Mouse (Mus musculus) forebrain, embryonic 11.5 days (tissue): ENCODE data around the gene Cdk1. TPM values are rescaled to one million over a fixed set of nuclear protein-coding genes. Genes with fewer than 3 reads are reported as not detected.
"Not testable (repeated sequence)": the region's sequence is repeated elsewhere in the genome, so short reads cannot be mapped to it uniquely, and the experiment has no call there.

Experiments used
- ATAC-seq: fragments of 200-750 bp; cut with Nextera tagmentation; replicated peaks from 2 replicates; pipeline ENCODE4 v1.8.0; 2017; ENCODE audit warnings: moderate TSS enrichment; ENCODE audit not compliant: low FRiP score
- DNase-seq: peaks from one replicate; pipeline ENCODE4 v3.0.0-alpha.2; 2017; ENCODE audit warnings: low spot score
- H3K27ac ChIP-seq: fragments of 300-500 bp; sonication (generic); 2 replicates; pipeline ENCODE4 v1.5.1; 2014; ENCODE audit warnings: low read depth, low read length
- H3K27me3 ChIP-seq: fragments of 300-500 bp; sonication (generic); 2 replicates; pipeline ENCODE4 v1.6.1; 2014; ENCODE audit warnings: mild to moderate bottlenecking, low read length, mixed read lengths; ENCODE audit not compliant: control insufficient read depth, insufficient read depth
- H3K36me3 ChIP-seq: fragments of 300-500 bp; sonication (generic); 2 replicates; pipeline ENCODE4 v1.6.1; 2014; ENCODE audit warnings: mild to moderate bottlenecking, low read length, moderate library complexity, mixed read lengths; ENCODE audit not compliant: control insufficient read depth, insufficient read depth
- H3K4me1 ChIP-seq: fragments of 300-500 bp; sonication (generic); replicated peaks from 2 replicates; pipeline ENCODE4 v1.6.1; 2014; ENCODE audit warnings: low read length, mixed read lengths; ENCODE audit not compliant: control insufficient read depth, insufficient read depth
- H3K4me2 ChIP-seq: fragments of 300-500 bp; sonication (generic); 2 replicates; pipeline ENCODE4 v1.6.1; 2014; ENCODE audit warnings: low read depth, mild to moderate bottlenecking, low read length, moderate library complexity, mixed read lengths; ENCODE audit not compliant: severe bottlenecking
- H3K4me3 ChIP-seq: fragments of 300-500 bp; sonication (generic); 2 replicates; pipeline ENCODE4 v1.5.1; 2014; ENCODE audit warnings: low read depth, low read length
- H3K9ac ChIP-seq: fragments of 300-500 bp; sonication (generic); 2 replicates; pipeline ENCODE4 v1.6.1; 2014; ENCODE audit warnings: low read length
- H3K9me3 ChIP-seq: fragments of 300-500 bp; sonication (generic); 2 replicates; pipeline ENCODE4 v1.6.1; 2016; ENCODE audit warnings: low read length, mixed read lengths; ENCODE audit not compliant: control insufficient read depth
- WGBS: fragments of 180-500 bp; shearing (Covaris S2); extraction: QIAGEN DNeasy Blood & Tissue Kit; methylation state at CpG from one replicate; pipeline ENCODE4 v1.1.7; 2014; 5-methylcytosine and 5-hydroxymethylcytosine counted together
- polyA plus RNA-seq: library from polyadenylated mRNA; unstranded; fragments of >200 nt; fragmentation: Nextera tagmentation; extraction: Ambion mirVana; gene quantifications from 2 replicates; pipeline ENCODE4 v1.2.1, GENCODE M21; 2014

Cdk1 gene
- polyA plus RNA-seq, 1 experiment from 2014 or later, result 446 TPM

- Histone ChIP-seq H3K4me1 (peaks cover 16% of the 10 kb centered on the region), H3K4me2 (peak overlapping the region; percentile 33; the same call in 1 of the 2 replicates), H3K4me3 (peak overlapping the region; percentile 92), H3K36me3 (peaks cover 16% of the 10 kb centered on the region), H3K9ac (peak overlapping the region; percentile 35; the same call in 1 of the 2 replicates)
- not testable (repeated sequence) for H3K9me3 ChIP-seq, H3K27me3 ChIP-seq, ATAC-seq, DNase-seq, H3K27ac ChIP-seq
- 50% methylated on average over 5 of the region's 5 CpGs for WGBS
Observed at GRCm38 (mm10) chr10:69353086-69353479, 345 bp upstream of the Cdk1 start.

GRCm38 (mm10) chr10:69351842-69352211, 911 bp downstream of the Cdk1 start:
- Histone ChIP-seq H3K4me1 (peaks cover 16% of the 10 kb centered on the region), H3K9ac (peak overlapping the region; percentile 98), H3K4me3 (peak overlapping the region; percentile 92), H3K36me3 (peaks cover 16% of the 10 kb centered on the region), H3K27me3 (no peaks in the 10 kb centered on the region), H3K27ac (no peak overlapping the region), H3K9me3 (no peaks in the 10 kb centered on the region), H3K4me2 (peak overlapping the region; percentile 86)
- no peak for ATAC-seq
- WGBS, result under 1% methylated on average over 11 of the region's 11 CpGs
- no peak for DNase-seq

DNA sequence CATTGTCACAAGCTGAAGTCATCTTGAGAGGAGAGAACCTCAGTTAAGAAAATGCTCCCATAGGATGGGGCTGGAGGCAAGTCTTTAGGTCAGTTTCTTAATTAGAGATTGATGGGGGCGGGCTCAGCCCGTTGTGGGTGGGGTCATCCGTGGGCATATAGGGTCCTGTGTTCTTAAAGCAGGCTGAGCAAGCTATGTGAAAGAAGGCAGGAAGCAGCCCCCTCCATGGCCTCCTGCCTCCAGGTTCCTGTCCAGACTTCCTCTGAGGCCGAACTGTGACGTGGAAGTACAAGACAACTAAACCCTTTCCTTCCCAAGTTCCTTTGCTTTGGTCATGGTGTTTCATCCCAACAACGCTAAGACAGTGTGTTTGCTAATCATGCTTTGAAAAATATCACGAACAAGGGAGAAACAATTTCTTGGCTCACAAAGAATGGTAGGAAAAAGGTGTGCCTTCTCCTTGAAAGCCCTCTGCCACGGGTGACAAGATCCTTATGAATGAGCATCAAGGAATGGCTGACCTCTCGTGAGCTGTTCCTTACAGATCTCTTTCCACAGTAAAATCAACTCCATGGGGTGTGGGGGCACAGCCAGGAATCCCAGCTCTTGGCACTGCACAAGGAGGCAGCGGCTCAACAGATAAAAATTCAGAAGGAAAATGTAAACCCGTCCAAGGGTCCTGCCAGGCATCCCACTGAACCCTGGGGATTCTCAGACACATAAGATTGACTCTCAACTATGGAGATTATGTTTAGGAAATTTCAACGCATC, 1.5 kb downstream of the Cdk1 start:
- Histone ChIP-seq H3K36me3 (peaks cover 16% of the 10 kb centered on the region), H3K4me2 (peak overlapping the region; percentile 86)
- 27% methylated on average over 12 of the region's 12 CpGs for WGBS

GRCm38 (mm10) chr10:69348206-69348605, 4.5 kb downstream of the Cdk1 start:
- H3K36me3 ChIP-seq, result peaks cover 26% of the 10 kb centered on the region
- WGBS, result 72% methylated on average over 8 of the region's 8 CpGs

More for the DNA sequence above, 1.5 kb downstream of the Cdk1 start:
- Histone ChIP-seq H3K4me1 (peaks cover 16% of the 10 kb centered on the region), H3K9ac (peak overlapping the region; percentile 98), H3K9me3 (no peaks in the 10 kb centered on the region), H3K27me3 (no peaks in the 10 kb centered on the region), H3K4me3 (peak overlapping the region; percentile 92), H3K27ac (no peak overlapping the region)
- DNase-seq, result no peak
- no peak for ATAC-seq

DNA sequence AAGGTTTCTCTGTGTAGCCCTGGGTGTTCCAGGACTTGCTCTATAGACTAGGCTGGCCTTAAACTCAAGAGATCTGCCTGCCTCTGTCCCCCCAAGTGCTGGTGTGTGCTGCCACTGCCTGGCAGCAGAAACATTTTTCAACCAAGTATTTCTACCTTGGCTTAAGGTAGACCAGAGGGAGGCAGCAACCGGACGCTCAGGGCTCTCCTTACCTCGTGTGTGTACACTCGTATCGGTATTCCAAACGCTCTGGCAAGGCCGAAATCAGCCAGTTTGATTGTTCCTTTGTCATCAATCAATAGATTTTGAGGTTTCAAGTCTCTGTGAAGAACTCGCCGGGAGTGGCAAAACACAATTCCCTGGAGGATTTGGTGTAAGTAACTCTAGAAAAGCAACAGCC, 10.4 kb downstream of the Cdk1 start:
- WGBS, result 92% methylated on average over 9 of the region's 9 CpGs
- no peak overlapping the region for H3K4me3 ChIP-seq
- no peaks in the 10 kb centered on the region for H3K27me3 ChIP-seq
- peaks cover 35% of the 10 kb centered on the region for H3K36me3 ChIP-seq
- H3K4me2 ChIP-seq, result no peak overlapping the region
- H3K27ac ChIP-seq, result no peak overlapping the region
- ATAC-seq, result no peak
- H3K9ac ChIP-seq, result no peak overlapping the region
- H3K4me1 ChIP-seq, result no peaks in the 10 kb centered on the region
- no peaks in the 10 kb centered on the region for H3K9me3 ChIP-seq
- DNase-seq, result no peak

More at GRCm38 (mm10) chr10:69348206-69348605, 4.5 kb downstream of the Cdk1 start:
- DNase-seq (no peak), ATAC-seq (no peak)
- Histone ChIP-seq H3K27ac (no peak overlapping the region), H3K9me3 (no peaks in the 10 kb centered on the region), H3K4me2 (no peak overlapping the region), H3K9ac (no peak overlapping the region), H3K4me1 (peaks cover 16% of the 10 kb centered on the region), H3K4me3 (no peak overlapping the region), H3K27me3 (no peaks in the 10 kb centered on the region)

DNA sequence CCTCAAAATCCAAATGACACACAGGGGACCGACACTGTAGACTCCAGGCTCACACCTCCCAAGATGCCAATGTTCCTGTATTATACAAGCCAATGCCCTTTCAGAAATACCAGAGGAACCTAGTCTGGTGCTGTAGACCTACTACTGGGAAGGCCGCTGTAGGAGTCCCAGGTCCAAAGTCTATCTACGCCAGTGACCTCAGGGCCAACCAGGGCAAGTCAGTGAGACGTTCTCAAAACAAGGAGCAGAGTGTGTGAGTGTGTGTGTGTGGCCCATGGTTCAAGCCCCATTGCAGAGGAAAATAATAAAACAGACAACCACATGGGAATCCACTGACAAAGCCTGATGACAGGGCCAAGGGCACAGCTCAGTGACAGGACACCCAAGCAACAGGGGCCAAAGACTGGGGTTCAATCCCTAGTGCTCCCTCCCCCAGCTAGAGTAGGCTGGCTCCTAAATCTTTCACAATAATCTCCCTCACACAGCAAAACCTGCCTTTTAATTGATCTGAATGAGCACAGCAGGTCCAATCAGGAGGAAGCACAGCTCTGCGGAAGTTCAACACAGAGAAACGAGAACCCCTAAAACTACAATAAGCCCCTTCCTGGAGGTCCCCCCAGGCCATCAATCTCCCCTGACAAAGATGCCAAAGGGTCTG, 11.0 kb downstream of the Cdk1 start:
- ATAC-seq (no peak), DNase-seq (no peak)
- Histone ChIP-seq H3K27ac (no peak overlapping the region), H3K27me3 (no peaks in the 10 kb centered on the region), H3K9ac (no peak overlapping the region), H3K36me3 (peaks cover 36% of the 10 kb centered on the region), H3K4me3 (no peak overlapping the region), H3K4me1 (no peaks in the 10 kb centered on the region), H3K4me2 (no peak overlapping the region), H3K9me3 (no peaks in the 10 kb centered on the region)
- 73% methylated on average over 6 of the region's 6 CpGs for WGBS

DNA sequence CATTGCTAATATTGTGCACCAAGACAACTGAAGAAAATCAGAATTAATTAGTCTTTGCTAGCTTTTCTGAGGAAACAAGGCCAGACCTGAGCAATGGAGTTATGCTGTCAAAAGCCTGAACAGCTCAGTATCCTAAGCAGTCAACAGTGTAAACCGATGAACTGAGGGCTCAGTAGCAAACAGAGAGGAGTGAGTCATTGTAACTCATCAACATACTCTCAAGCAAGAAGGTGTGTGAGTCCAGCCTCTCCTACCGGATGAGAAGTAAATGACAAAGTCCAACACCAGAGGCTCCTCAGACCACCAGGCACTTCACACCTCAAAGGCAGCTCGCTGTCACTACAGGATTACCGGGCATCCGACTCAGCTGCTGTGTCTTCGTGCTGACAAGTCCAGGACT, 12.7 kb downstream of the Cdk1 start:
- Histone ChIP-seq H3K27me3 (no peaks in the 10 kb centered on the region), H3K36me3 (peaks cover 37% of the 10 kb centered on the region), H3K27ac (no peak overlapping the region), H3K4me2 (no peak overlapping the region), H3K4me3 (no peak overlapping the region), H3K9ac (no peak overlapping the region), H3K9me3 (no peaks in the 10 kb centered on the region), H3K4me1 (no peaks in the 10 kb centered on the region)
- DNase-seq, result no peak
- WGBS, result 94% methylated on average over 6 of the region's 6 CpGs
- ATAC-seq, result no peak

- H3K36me3 ChIP-seq, result peaks cover 10% of the 10 kb centered on the region; the same call in 1 of the 2 replicates
- no peak overlapping the region for H3K27ac ChIP-seq
- no peak overlapping the region for H3K4me3 ChIP-seq
- H3K4me2 ChIP-seq, result no peak overlapping the region
- no peak overlapping the region for H3K9ac ChIP-seq
- H3K4me1 ChIP-seq, result no peaks in the 10 kb centered on the region
- DNase-seq, result no peak
- 92% methylated on average over 11 of the region's 11 CpGs for WGBS
- no peaks in the 10 kb centered on the region for H3K9me3 ChIP-seq
- H3K27me3 ChIP-seq, result no peaks in the 10 kb centered on the region
- ATAC-seq, result no peak
Observed at GRCm38 (mm10) chr10:69336219-69336618, 16.5 kb downstream of the Cdk1 start.
